Mouse (Mus musculus): ENCODE data around the gene Ccdc155. TPM values are rescaled to one million over a fixed set of nuclear protein-coding genes. Genes with fewer than 3 reads are reported as not detected.

Ccdc155 gene
- polyA plus RNA-seq, 1 experiment from 2014 or later = 0.58 TPM

Small RNAs within 50 kb of the gene (microRNA-seq; reads per million reads assigned to microRNA genes)
- not detected for gene Mir7055

Other genes starting within 250 kb of the Ccdc155 start
- gene Cpt1c, start 230.0 kb downstream of the Ccdc155 start, polyA plus RNA-seq (2015; fragmentation: Nextera tagmentation; extraction: Ambion mirVana) = 7.6 and 8.9 TPM in 2 replicates
- 355 and 387 TPM in 2 replicates for gene Prmt1, start 218.3 kb downstream of the Ccdc155 start, polyA plus RNA-seq (2015; fragmentation: Nextera tagmentation; extraction: Ambion mirVana)
- 71.4 and 73.6 TPM in 2 replicates for gene Irf3, start 207.2 kb downstream of the Ccdc155 start, polyA plus RNA-seq (2015; fragmentation: Nextera tagmentation; extraction: Ambion mirVana)
- gene Bcl2l12, start 206.2 kb downstream of the Ccdc155 start, polyA plus RNA-seq (2015; fragmentation: Nextera tagmentation; extraction: Ambion mirVana) = 32.2 and 33.3 TPM in 2 replicates
- 22.7 and 26.4 TPM in 2 replicates for gene Scaf1, start 188.5 kb downstream of the Ccdc155 start, polyA plus RNA-seq (2015; fragmentation: Nextera tagmentation; extraction: Ambion mirVana)
- gene Rras, start 186.9 kb downstream of the Ccdc155 start, polyA plus RNA-seq (2015; fragmentation: Nextera tagmentation; extraction: Ambion mirVana) = 74.8 and 85.0 TPM in 2 replicates
- 5.6 and 7.3 TPM in 2 replicates for gene Prr12, start 152.0 kb downstream of the Ccdc155 start, polyA plus RNA-seq (2015; fragmentation: Nextera tagmentation; extraction: Ambion mirVana)
- 53.8 and 55.9 TPM in 2 replicates for gene Nosip, start 142.5 kb downstream of the Ccdc155 start, polyA plus RNA-seq (2015; fragmentation: Nextera tagmentation; extraction: Ambion mirVana)
- 12.9 and 16.6 TPM in 2 replicates for gene Prrg2, start 142.2 kb downstream of the Ccdc155 start, polyA plus RNA-seq (2015; fragmentation: Nextera tagmentation; extraction: Ambion mirVana)
- 207 and 214 TPM in 2 replicates for gene Rcn3, start 112.7 kb downstream of the Ccdc155 start, polyA plus RNA-seq (2015; fragmentation: Nextera tagmentation; extraction: Ambion mirVana)
- gene Fcgrt, start 101.0 kb downstream of the Ccdc155 start, polyA plus RNA-seq (2015; fragmentation: Nextera tagmentation; extraction: Ambion mirVana) = 56.8 and 58.2 TPM in 2 replicates
- 809 and 812 TPM in 2 replicates for gene Rps11, start 80.5 kb downstream of the Ccdc155 start, polyA plus RNA-seq (2015; fragmentation: Nextera tagmentation; extraction: Ambion mirVana)
- 684 and 727 TPM in 2 replicates for gene Rpl13a, start 76.1 kb downstream of the Ccdc155 start, polyA plus RNA-seq (2015; fragmentation: Nextera tagmentation; extraction: Ambion mirVana)
- gene Gm45713, start 68.7 kb downstream of the Ccdc155 start, polyA plus RNA-seq (2015; fragmentation: Nextera tagmentation; extraction: Ambion mirVana) = 0.34 TPM in 1 of 2 replicates, not detected in the other
- 2.3 and 2.8 TPM in 2 replicates for gene Flt3l, start 68.5 kb downstream of the Ccdc155 start, polyA plus RNA-seq (2015; fragmentation: Nextera tagmentation; extraction: Ambion mirVana)
- 76.8 and 82.5 TPM in 2 replicates for gene Pih1d1, start 50.6 kb downstream of the Ccdc155 start, polyA plus RNA-seq (2015; fragmentation: Nextera tagmentation; extraction: Ambion mirVana)
- gene Aldh16a1, start 50.3 kb downstream of the Ccdc155 start, polyA plus RNA-seq (2015; fragmentation: Nextera tagmentation; extraction: Ambion mirVana) = 33.9 and 38.2 TPM in 2 replicates
- gene Slc17a7, start 40.9 kb downstream of the Ccdc155 start, polyA plus RNA-seq (2015; fragmentation: Nextera tagmentation; extraction: Ambion mirVana) = 3.6 and 4.7 TPM in 2 replicates
- gene Gfy, start 25.3 kb downstream of the Ccdc155 start, polyA plus RNA-seq (2015; fragmentation: Nextera tagmentation; extraction: Ambion mirVana) = not detected in 2 replicates
- 0.42 TPM in 1 of 2 replicates, not detected in the other for gene Pth2, start 23.9 kb downstream of the Ccdc155 start, polyA plus RNA-seq (2015; fragmentation: Nextera tagmentation; extraction: Ambion mirVana)
- gene Dkkl1, start 7.3 kb upstream of the Ccdc155 start, polyA plus RNA-seq (2015; fragmentation: Nextera tagmentation; extraction: Ambion mirVana) = 1.2 and 1.4 TPM in 2 replicates
- gene Tead2, start 10.9 kb upstream of the Ccdc155 start, polyA plus RNA-seq (2015; fragmentation: Nextera tagmentation; extraction: Ambion mirVana) = 88.0 and 92.4 TPM in 2 replicates
- gene Cd37, start 34.2 kb upstream of the Ccdc155 start, polyA plus RNA-seq (2015; fragmentation: Nextera tagmentation; extraction: Ambion mirVana) = 5.0 and 9.2 TPM in 2 replicates
- gene Slc6a16, start 36.2 kb upstream of the Ccdc155 start, polyA plus RNA-seq (2015; fragmentation: Nextera tagmentation; extraction: Ambion mirVana) = 0.09 TPM in 1 of 2 replicates, not detected in the other
- not detected in 2 replicates for gene Slc6a21, start 72.6 kb upstream of the Ccdc155 start, polyA plus RNA-seq (2015; fragmentation: Nextera tagmentation; extraction: Ambion mirVana)
- 12.4 and 18.0 TPM in 2 replicates for gene Trpm4, start 128.9 kb upstream of the Ccdc155 start, polyA plus RNA-seq (2015; fragmentation: Nextera tagmentation; extraction: Ambion mirVana)
- gene Hrc, start 130.4 kb upstream of the Ccdc155 start, polyA plus RNA-seq (2015; fragmentation: Nextera tagmentation; extraction: Ambion mirVana) = 26.6 and 28.7 TPM in 2 replicates
- gene Ppfia3, start 162.1 kb upstream of the Ccdc155 start, polyA plus RNA-seq (2015; fragmentation: Nextera tagmentation; extraction: Ambion mirVana) = 1.5 TPM in 2 replicates
- 0.81 and 0.91 TPM in 2 replicates for gene Lin7b, start 165.7 kb upstream of the Ccdc155 start, polyA plus RNA-seq (2015; fragmentation: Nextera tagmentation; extraction: Ambion mirVana)
- 145 and 161 TPM in 2 replicates for gene Snrnp70, start 190.8 kb upstream of the Ccdc155 start, polyA plus RNA-seq (2015; fragmentation: Nextera tagmentation; extraction: Ambion mirVana)
- 0.25 and 0.27 TPM in 2 replicates for gene Kcna7, start 200.8 kb upstream of the Ccdc155 start, polyA plus RNA-seq (2015; fragmentation: Nextera tagmentation; extraction: Ambion mirVana)
- 0.91 and 1.1 TPM in 2 replicates for gene Ntf5, start 208.8 kb upstream of the Ccdc155 start, polyA plus RNA-seq (2015; fragmentation: Nextera tagmentation; extraction: Ambion mirVana)
- gene Lhb, start 215.9 kb upstream of the Ccdc155 start, polyA plus RNA-seq (2015; fragmentation: Nextera tagmentation; extraction: Ambion mirVana) = 0.46 and 0.51 TPM in 2 replicates
- gene Gys1, start 230.0 kb upstream of the Ccdc155 start, polyA plus RNA-seq (2015; fragmentation: Nextera tagmentation; extraction: Ambion mirVana) = 136 and 141 TPM in 2 replicates
- 85.1 and 88.3 TPM in 2 replicates for gene Ruvbl2, start 233.2 kb upstream of the Ccdc155 start, polyA plus RNA-seq (2015; fragmentation: Nextera tagmentation; extraction: Ambion mirVana)

Data from heart, embryonic 16.5 days (tissue).